Mouse (Mus musculus): ENCODE data around the gene Mtnr1a. TPM values are rescaled to one million over a fixed set of nuclear protein-coding genes. Genes with fewer than 3 reads are reported as not detected.
"Not testable (repeated sequence)": the region's sequence is repeated elsewhere in the genome, so short reads cannot be mapped to it uniquely, and the experiment has no call there.

Mtnr1a gene
- polyA plus RNA-seq, 1 experiment = not detected

GRCm38 (mm10) chr8:45052618-45053017 lies 16.3 kb upstream of the Mtnr1a start:
- Histone ChIP-seq H3K27me3 (replicated peaks) (no peaks in the 10 kb centered on the region), H3K4me1 (no peaks in the 10 kb centered on the region), H3K4me3 (replicated peaks) (no peak overlapping the region), H3K36me3 (replicated peaks; ENCODE audit: low read length) (no peaks in the 10 kb centered on the region), H3K9me3 (peaks cover 33% of the 10 kb centered on the region)
- TF ChIP-seq GATA1 (IDR thresholded peaks at IDR 0.05; ENCODE audit: borderline replicate concordance, low read length) (no peak), FLI1 (IDR thresholded peaks at IDR 0.05; ENCODE audit: low read length) (no peak)

- no peak for TF ChIP-seq GATA1 (IDR thresholded peaks at IDR 0.05; ENCODE audit: borderline replicate concordance, low read length)
- no peak for TF ChIP-seq FLI1 (IDR thresholded peaks at IDR 0.05; ENCODE audit: low read length)
- Histone ChIP-seq H3K9me3 (peaks cover 34% of the 10 kb centered on the region), H3K4me3 (replicated peaks) (no peak overlapping the region), H3K27me3 (replicated peaks) (no peaks in the 10 kb centered on the region), H3K36me3 (replicated peaks; ENCODE audit: low read length) (no peaks in the 10 kb centered on the region), H3K4me1 (no peaks in the 10 kb centered on the region)
Observed at GRCm38 (mm10) chr8:45055500-45055899, 13.4 kb upstream of the Mtnr1a start.

GRCm38 (mm10) chr8:45056810-45057209 lies 12.1 kb upstream of the Mtnr1a start:
- H3K27me3 ChIP-seq (replicated peaks) = no peaks in the 10 kb centered on the region
- no peaks in the 10 kb centered on the region for H3K4me1 ChIP-seq
- H3K36me3 ChIP-seq (replicated peaks; ENCODE audit: low read length) = no peaks in the 10 kb centered on the region
- TF ChIP-seq FLI1 (IDR thresholded peaks at IDR 0.05; ENCODE audit: low read length) (no peak), GATA1 (IDR thresholded peaks at IDR 0.05; ENCODE audit: borderline replicate concordance, low read length) (no peak)
- H3K9me3 ChIP-seq = peaks cover 34% of the 10 kb centered on the region
- no peak overlapping the region for H3K4me3 ChIP-seq (replicated peaks)

GRCm38 (mm10) chr8:45060083-45060482 lies 8.9 kb upstream of the Mtnr1a start:
- Histone ChIP-seq H3K4me1 (no peaks in the 10 kb centered on the region), H3K9me3 (peaks cover 30% of the 10 kb centered on the region), H3K4me3 (replicated peaks) (no peak overlapping the region), H3K36me3 (replicated peaks; ENCODE audit: low read length) (no peaks in the 10 kb centered on the region), H3K27me3 (replicated peaks) (no peaks in the 10 kb centered on the region)
- TF ChIP-seq GATA1 (IDR thresholded peaks at IDR 0.05; ENCODE audit: borderline replicate concordance, low read length) (no peak), FLI1 (IDR thresholded peaks at IDR 0.05; ENCODE audit: low read length) (no peak)

GRCm38 (mm10) chr8:45062311-45062710 lies 6.6 kb upstream of the Mtnr1a start:
- H3K9me3 ChIP-seq = peaks cover 22% of the 10 kb centered on the region

GRCm38 (mm10) chr8:45062982-45063924 lies 5.7 kb upstream of the Mtnr1a start:
- peaks cover 22% of the 10 kb centered on the region for H3K9me3 ChIP-seq
- no peaks in the 10 kb centered on the region for H3K4me1 ChIP-seq
- no peak for TF ChIP-seq GATA1 (IDR thresholded peaks at IDR 0.05; ENCODE audit: borderline replicate concordance, low read length)
- TF ChIP-seq FLI1 (IDR thresholded peaks at IDR 0.05; ENCODE audit: low read length) = no peak
- no peaks in the 10 kb centered on the region for H3K36me3 ChIP-seq (replicated peaks; ENCODE audit: low read length)
- no peaks in the 10 kb centered on the region for H3K27me3 ChIP-seq (replicated peaks)
- no peak overlapping the region for H3K4me3 ChIP-seq (replicated peaks)

More at GRCm38 (mm10) chr8:45062311-45062710, 6.6 kb upstream of the Mtnr1a start:
- no peak overlapping the region for H3K4me3 ChIP-seq (replicated peaks)
- TF ChIP-seq FLI1 (IDR thresholded peaks at IDR 0.05; ENCODE audit: low read length) (no peak), GATA1 (IDR thresholded peaks at IDR 0.05; ENCODE audit: borderline replicate concordance, low read length) (no peak)
- no peaks in the 10 kb centered on the region for H3K27me3 ChIP-seq (replicated peaks)
- H3K36me3 ChIP-seq (replicated peaks; ENCODE audit: low read length) = no peaks in the 10 kb centered on the region
- H3K4me1 ChIP-seq = no peaks in the 10 kb centered on the region

- Histone ChIP-seq H3K9me3 (peaks cover 18% of the 10 kb centered on the region), H3K4me1 (peaks cover 5% of the 10 kb centered on the region; the same call in 1 of the 2 replicates), H3K36me3 (replicated peaks; ENCODE audit: low read length) (no peaks in the 10 kb centered on the region), H3K4me3 (replicated peaks) (no peak overlapping the region), H3K27me3 (replicated peaks) (no peaks in the 10 kb centered on the region)
- TF ChIP-seq FLI1 (IDR thresholded peaks at IDR 0.05; ENCODE audit: low read length) = no peak
Observed at GRCm38 (mm10) chr8:45064197-45064869, 4.6 kb upstream of the Mtnr1a start.

GRCm38 (mm10) chr8:45065391-45065790 lies 3.5 kb upstream of the Mtnr1a start:
- not testable (repeated sequence) for H3K36me3 ChIP-seq (replicated peaks; ENCODE audit: low read length); H3K27me3 ChIP-seq (replicated peaks); H3K4me1 ChIP-seq; H3K4me3 ChIP-seq (replicated peaks)
- peaks cover 16% of the 10 kb centered on the region for H3K9me3 ChIP-seq

GRCm38 (mm10) chr8:45070949-45071348 lies 2.0 kb downstream of the Mtnr1a start:
- peaks cover 6% of the 10 kb centered on the region for H3K9me3 ChIP-seq
- no peaks in the 10 kb centered on the region for H3K36me3 ChIP-seq (replicated peaks; ENCODE audit: low read length)
- H3K4me1 ChIP-seq = peaks cover 5% of the 10 kb centered on the region; the same call in 1 of the 2 replicates
- no peak overlapping the region for H3K4me3 ChIP-seq (replicated peaks)
- H3K27me3 ChIP-seq (replicated peaks) = no peaks in the 10 kb centered on the region
- TF ChIP-seq FLI1 (IDR thresholded peaks at IDR 0.05; ENCODE audit: low read length) = no peak
- TF ChIP-seq GATA1 (IDR thresholded peaks at IDR 0.05; ENCODE audit: borderline replicate concordance, low read length) = no peak

GRCm38 (mm10) chr8:45080850-45081249 lies 11.9 kb downstream of the Mtnr1a start:
- H3K4me3 ChIP-seq (replicated peaks) = no peak overlapping the region
- H3K36me3 ChIP-seq (replicated peaks; ENCODE audit: low read length) = no peaks in the 10 kb centered on the region
- peaks cover 25% of the 10 kb centered on the region for H3K9me3 ChIP-seq
- H3K4me1 ChIP-seq = no peaks in the 10 kb centered on the region
- TF ChIP-seq GATA1 (IDR thresholded peaks at IDR 0.05; ENCODE audit: borderline replicate concordance, low read length) (no peak), FLI1 (IDR thresholded peaks at IDR 0.05; ENCODE audit: low read length) (no peak)
- no peaks in the 10 kb centered on the region for H3K27me3 ChIP-seq (replicated peaks)

All from megakaryocyte, embryonic 14.5 days (primary cell).